Mouse (Mus musculus) midbrain, embryonic 10.5 days (tissue): ENCODE measurements at regions not wholly inside any gene's neighbourhood (a gene's known extent, or its start where the extent isn't known, plus 50 kb on each side); places are given as distances from the start of the nearest gene placed in this dataset.

Experiments used
- DNase-seq: peaks from one replicate; pipeline ENCODE4 v3.0.0-alpha.2; 2017; ENCODE audit warnings: low spot score
- H3K27ac ChIP-seq: fragments of 300-500 bp; sonication (generic); replicated peaks from 2 replicates; pipeline ENCODE4 v1.5.1; 2016; ENCODE audit warnings: mild to moderate bottlenecking
- H3K27me3 ChIP-seq: fragments of 300-500 bp; sonication (generic); 2 replicates; pipeline ENCODE4 v1.6.1; 2016; ENCODE audit warnings: low read depth, mild to moderate bottlenecking; ENCODE audit not compliant: poor library complexity, severe bottlenecking
- H3K36me3 ChIP-seq: fragments of 300-500 bp; sonication (generic); 2 replicates; pipeline ENCODE4 v1.6.1; 2016; ENCODE audit warnings: mild to moderate bottlenecking, moderate library complexity
- H3K4me1 ChIP-seq: fragments of 300-500 bp; sonication (generic); 2 replicates; pipeline ENCODE4 v1.6.1; 2016
- H3K4me3 ChIP-seq: fragments of 300-500 bp; sonication (generic); 2 replicates; pipeline ENCODE4 v1.5.1; 2016; ENCODE audit warnings: mild to moderate bottlenecking, moderate library complexity
- H3K9me3 ChIP-seq: fragments of 300-500 bp; sonication (generic); replicated peaks from 2 replicates; pipeline ENCODE4 v1.6.1; 2016; ENCODE audit warnings: mild to moderate bottlenecking
- WGBS: fragments of 180-500 bp; shearing (Covaris S2); methylation state at CpG from one replicate; pipeline ENCODE4 v1.1.7; 2016; 5-methylcytosine and 5-hydroxymethylcytosine counted together

- Histone ChIP-seq H3K36me3 (no peaks in the 10 kb centered on the region), H3K4me1 (no peaks in the 10 kb centered on the region), H3K9me3 (no peaks in the 10 kb centered on the region), H3K4me3 (no peak overlapping the region), H3K27ac (no peak overlapping the region), H3K27me3 (no peaks in the 10 kb centered on the region)
- DNase-seq: peak; percentile 64
- 2% methylated on average over 2 of the region's 2 CpGs for WGBS
Observed at GRCm38 (mm10) chr16:49278478-49278877, 221.2 kb downstream of the Myh15 start.

- no peak overlapping the region for H3K4me3 ChIP-seq
- H3K27ac ChIP-seq: no peak overlapping the region
- no peaks in the 10 kb centered on the region for H3K27me3 ChIP-seq
- no peaks in the 10 kb centered on the region for H3K4me1 ChIP-seq
- DNase-seq: no peak
- no peaks in the 10 kb centered on the region for H3K9me3 ChIP-seq
- H3K36me3 ChIP-seq: no peaks in the 10 kb centered on the region
- 92% methylated on average over 4 of the region's 4 CpGs for WGBS
Observed at GRCm38 (mm10) chr16:49288096-49288714, 230.9 kb downstream of the Myh15 start.

DNA sequence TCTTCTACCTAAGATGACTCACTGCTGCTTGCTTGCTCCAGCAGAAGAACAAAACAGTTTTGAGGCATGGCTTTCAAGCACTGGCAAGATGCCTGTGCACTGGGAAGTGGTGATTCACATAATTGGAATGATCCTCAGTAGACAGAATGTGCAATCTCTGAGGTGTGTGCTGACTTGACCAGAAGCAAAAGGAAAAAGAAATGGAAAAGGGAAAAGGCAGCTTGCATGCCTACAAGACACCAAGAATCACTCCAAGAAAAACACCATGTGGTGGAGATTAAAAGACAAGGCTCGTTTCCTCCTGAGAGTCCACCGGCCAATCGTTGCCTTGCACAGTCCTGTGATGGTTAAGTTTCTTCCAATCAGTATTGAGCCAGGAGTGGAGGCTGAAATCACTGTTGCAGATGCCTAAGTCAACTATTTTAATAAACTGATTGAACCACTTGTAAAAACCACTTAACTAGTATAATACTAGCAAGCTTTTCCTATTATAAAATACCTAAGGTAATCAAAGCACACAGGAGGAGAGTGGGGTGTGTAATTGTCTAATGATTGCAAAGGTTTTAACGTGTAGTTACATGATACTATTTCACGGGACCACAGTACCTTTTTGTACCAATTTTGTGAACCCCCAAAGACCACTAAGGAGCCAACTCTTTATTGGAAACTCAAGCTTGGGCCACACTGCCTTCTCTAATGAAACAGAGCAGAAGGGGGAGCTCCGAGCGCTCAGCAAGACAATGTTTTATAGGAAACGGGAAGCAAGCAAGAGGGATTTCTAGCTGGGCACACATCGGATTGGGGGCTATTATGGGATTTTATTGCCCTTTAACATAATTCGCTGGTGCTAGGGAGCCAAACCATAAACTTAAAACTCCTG, 232.2 kb downstream of the Myh15 start:
- Histone ChIP-seq H3K4me1 (no peaks in the 10 kb centered on the region), H3K27me3 (no peaks in the 10 kb centered on the region), H3K36me3 (no peaks in the 10 kb centered on the region), H3K27ac (no peak overlapping the region), H3K9me3 (no peaks in the 10 kb centered on the region), H3K4me3 (no peak overlapping the region)
- DNase-seq: no peak
- 89% methylated on average over 10 of the region's 10 CpGs for WGBS

DNA sequence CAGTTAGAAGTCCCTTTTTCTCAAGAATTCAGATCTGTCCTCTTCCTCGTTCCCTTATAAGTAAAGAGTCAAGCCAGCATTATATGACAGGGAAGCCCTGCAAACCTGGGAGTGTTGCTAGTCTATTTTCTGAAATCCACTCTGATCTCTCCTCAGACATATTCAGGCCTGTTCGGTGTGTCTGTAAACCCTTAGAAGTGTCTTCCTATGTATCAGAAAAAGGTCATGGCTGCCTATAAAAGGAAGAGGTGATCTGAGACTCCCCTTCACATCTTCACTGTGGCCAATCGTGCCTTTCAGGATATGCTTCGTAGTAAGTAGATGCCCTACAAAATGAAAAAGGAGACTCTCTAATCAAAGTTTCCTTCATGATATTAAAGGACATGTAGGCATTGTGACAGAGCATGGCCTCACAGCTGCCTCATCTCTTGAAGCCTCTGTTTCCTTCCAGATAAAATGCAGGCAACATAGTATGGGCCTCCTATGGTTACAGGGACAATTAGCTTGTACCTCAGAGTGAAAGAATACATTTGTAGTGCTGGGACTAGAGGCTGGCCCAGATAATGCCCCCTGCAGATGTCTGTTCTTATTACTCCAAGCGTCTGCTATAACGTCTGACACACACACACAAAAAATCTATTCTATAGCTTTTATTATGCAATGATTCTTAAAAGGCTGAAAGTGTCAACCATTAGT, 246.5 kb downstream of the Myh15 start:
- DNase-seq: no peak
- Histone ChIP-seq H3K9me3 (no peaks in the 10 kb centered on the region), H3K36me3 (no peaks in the 10 kb centered on the region), H3K27ac (no peak overlapping the region), H3K4me1 (no peaks in the 10 kb centered on the region), H3K27me3 (no peaks in the 10 kb centered on the region), H3K4me3 (no peak overlapping the region)
- 80% methylated on average over 6 of the region's 6 CpGs for WGBS

DNA sequence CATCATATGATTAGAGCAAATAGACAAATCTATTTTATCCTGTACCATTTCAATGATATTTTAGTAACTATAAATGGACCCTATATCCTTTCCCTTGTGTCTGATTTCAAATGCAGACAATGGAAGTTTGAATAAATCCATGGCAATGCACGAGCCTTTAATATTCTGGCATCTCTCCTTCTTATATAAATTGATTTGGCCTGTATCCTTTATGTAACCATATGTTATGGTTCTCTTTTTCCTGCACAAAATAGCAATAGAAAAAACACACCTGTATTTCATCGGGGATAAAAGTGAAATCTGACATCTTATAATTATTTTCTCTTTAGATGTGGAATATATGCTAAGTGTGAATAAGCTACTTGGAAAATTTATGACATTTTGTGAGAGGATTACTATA, 247.1 kb downstream of the Myh15 start:
- Histone ChIP-seq H3K36me3 (no peaks in the 10 kb centered on the region), H3K27ac (no peak overlapping the region), H3K4me3 (no peak overlapping the region), H3K4me1 (no peaks in the 10 kb centered on the region), H3K27me3 (no peaks in the 10 kb centered on the region), H3K9me3 (no peaks in the 10 kb centered on the region)
- DNase-seq: no peak
- 85% methylated on average over 2 of the region's 2 CpGs for WGBS

DNA sequence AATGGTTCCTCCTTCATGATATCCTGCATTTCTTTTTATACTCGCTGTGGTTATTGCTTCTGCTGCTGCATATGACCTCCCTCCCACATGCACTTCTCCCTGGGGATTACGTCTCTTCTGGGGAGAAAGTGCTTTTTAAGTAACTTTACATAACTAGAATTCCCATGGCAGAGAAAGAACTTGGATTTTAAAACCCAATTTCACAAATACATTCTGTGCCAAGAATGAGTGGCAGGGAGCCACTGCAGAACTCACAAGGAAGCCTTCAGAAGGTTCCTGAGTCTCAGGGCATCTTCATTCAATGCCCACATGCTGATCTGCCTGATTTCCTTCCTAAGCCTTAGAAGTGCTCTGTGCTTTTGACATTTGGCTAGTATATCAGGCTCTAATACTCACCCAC, 259.8 kb downstream of the Myh15 start:
- Histone ChIP-seq H3K4me3 (no peak overlapping the region), H3K36me3 (no peaks in the 10 kb centered on the region), H3K4me1 (no peaks in the 10 kb centered on the region), H3K9me3 (no peaks in the 10 kb centered on the region), H3K27ac (no peak overlapping the region), H3K27me3 (no peaks in the 10 kb centered on the region)
- 88% methylated on average over 2 of the region's 2 CpGs for WGBS
- no peak for DNase-seq

- DNase-seq: no peak
- Histone ChIP-seq H3K27ac (no peak overlapping the region), H3K36me3 (no peaks in the 10 kb centered on the region), H3K27me3 (no peaks in the 10 kb centered on the region), H3K9me3 (no peaks in the 10 kb centered on the region), H3K4me3 (no peak overlapping the region), H3K4me1 (no peaks in the 10 kb centered on the region)
- 81% methylated on average over 4 of the region's 4 CpGs for WGBS
Observed at GRCm38 (mm10) chr16:49319047-49319678, 261.9 kb downstream of the Myh15 start.

- DNase-seq: no peak
- Histone ChIP-seq H3K4me1 (no peaks in the 10 kb centered on the region), H3K27me3 (no peaks in the 10 kb centered on the region), H3K4me3 (no peak overlapping the region), H3K9me3 (no peaks in the 10 kb centered on the region), H3K27ac (no peak overlapping the region), H3K36me3 (no peaks in the 10 kb centered on the region)
- WGBS: 83% methylated on average over 5 of the region's 5 CpGs
Observed at GRCm38 (mm10) chr16:49319774-49320173, 262.5 kb downstream of the Myh15 start.

- H3K4me1 ChIP-seq: no peaks in the 10 kb centered on the region
- no peaks in the 10 kb centered on the region for H3K27me3 ChIP-seq
- DNase-seq: no peak
- no peaks in the 10 kb centered on the region for H3K9me3 ChIP-seq
- WGBS: 89% methylated on average over 1 of the region's 1 CpGs
- no peaks in the 10 kb centered on the region for H3K36me3 ChIP-seq
- no peak overlapping the region for H3K4me3 ChIP-seq
- H3K27ac ChIP-seq: no peak overlapping the region
Observed at GRCm38 (mm10) chr16:49321951-49322350, 264.7 kb downstream of the Myh15 start.

DNA sequence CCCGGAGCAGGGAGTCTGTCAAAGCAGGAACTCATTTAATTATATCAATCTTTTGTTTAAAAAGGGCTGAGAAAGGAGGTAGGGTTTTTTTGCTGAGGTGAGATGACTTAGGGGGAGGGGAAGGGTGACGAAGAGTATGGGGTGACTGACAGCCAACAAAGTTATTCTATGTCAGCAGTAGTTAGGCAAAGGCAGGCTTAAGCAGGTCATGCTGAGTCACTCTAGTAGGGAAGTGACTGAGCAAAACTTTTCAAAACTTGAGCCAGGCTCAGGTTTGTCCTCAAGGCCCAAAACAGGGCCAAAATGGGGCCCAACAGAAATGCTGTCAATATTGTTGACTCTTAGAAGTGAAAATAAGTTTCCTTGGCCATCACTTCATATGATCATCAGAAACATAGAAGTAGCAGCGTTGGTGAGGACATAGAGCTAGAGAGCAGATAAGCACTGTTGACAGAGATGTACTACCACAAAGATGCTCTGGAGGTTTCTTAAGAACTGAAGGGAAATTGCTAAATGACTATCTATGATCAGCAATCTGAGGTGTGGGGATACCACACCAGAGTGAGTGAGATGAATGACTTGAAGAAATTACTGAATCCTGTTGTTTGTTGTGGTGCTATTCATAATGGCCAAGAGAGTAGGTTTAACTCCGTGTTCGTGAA, 273.6 kb downstream of the Myh15 start:
- no peaks in the 10 kb centered on the region for H3K36me3 ChIP-seq
- whole genome bisulfite sequencing: 88% methylated on average over 5 of the region's 5 CpGs

DNA sequence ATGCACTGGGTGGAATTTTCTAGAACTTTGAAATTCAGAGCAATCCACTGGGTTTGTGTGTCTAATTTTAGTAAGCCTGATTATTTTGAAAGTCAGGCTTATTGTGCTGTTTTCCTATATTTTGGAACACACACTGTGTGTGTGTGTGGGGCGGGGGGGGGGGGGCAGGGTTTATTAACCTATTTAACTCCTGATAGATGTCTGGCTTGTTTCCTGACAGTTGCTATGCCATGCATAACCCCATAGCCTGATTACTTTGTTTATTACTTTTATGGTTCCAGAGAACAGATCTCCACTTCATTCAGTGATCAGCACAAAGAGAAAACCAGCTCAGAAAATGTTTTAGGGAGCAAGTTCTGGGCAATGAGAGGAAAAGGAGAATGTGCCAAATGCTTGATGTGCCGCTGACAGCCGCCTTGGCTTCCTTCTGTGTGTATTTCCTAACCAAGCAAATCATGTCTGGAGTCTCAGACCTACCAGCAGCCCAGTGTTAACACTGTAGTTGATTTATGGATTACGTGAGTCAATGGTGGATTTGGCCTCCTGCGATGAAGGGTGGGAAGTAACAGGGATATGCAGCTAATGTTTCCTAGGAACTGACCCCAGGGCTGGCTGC, 274.9 kb downstream of the Myh15 start:
- no peak for DNase-seq

More for the DNA sequence above, 273.6 kb downstream of the Myh15 start:
- no peak for DNase-seq
- Histone ChIP-seq H3K4me1 (no peaks in the 10 kb centered on the region), H3K9me3 (no peaks in the 10 kb centered on the region), H3K27ac (no peak overlapping the region), H3K27me3 (no peaks in the 10 kb centered on the region), H3K4me3 (no peak overlapping the region)

DNA sequence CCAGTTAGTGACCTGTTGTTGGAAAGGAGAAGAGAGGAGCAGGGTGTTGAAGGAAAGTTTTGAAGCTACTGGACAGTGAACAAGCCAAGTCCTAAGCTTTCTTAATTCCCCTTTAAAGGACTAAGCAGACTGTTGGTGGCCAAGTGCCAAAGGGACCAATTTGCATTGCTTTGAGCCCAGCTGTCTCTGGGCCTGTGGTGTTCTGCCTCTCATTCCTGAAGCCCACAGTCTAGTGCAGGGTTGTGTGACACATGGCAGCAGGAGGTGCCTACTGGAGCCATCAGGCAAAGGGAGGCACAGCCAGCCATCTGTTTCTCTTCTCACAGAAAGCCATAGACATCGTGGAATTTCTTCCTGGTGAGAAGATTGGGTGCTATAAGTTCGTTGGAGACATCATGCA, 278.6 kb downstream of the Myh15 start:
- Histone ChIP-seq H3K4me1 (no peaks in the 10 kb centered on the region), H3K27ac (no peak overlapping the region), H3K4me3 (no peak overlapping the region), H3K36me3 (no peaks in the 10 kb centered on the region), H3K27me3 (no peaks in the 10 kb centered on the region), H3K9me3 (no peaks in the 10 kb centered on the region)
- DNase-seq: no peak
- WGBS: 51% methylated on average over 2 of the region's 2 CpGs

More for the DNA sequence above, 274.9 kb downstream of the Myh15 start:
- Histone ChIP-seq H3K9me3 (no peaks in the 10 kb centered on the region), H3K4me3 (no peak overlapping the region), H3K4me1 (no peaks in the 10 kb centered on the region), H3K36me3 (no peaks in the 10 kb centered on the region), H3K27me3 (no peaks in the 10 kb centered on the region), H3K27ac (no peak overlapping the region)
- WGBS: 88% methylated on average over 5 of the region's 5 CpGs
